Mouse (Mus musculus) spleen, adult 2 months (tissue): ENCODE data around the gene Adamts10.

Experiments
- CTCF ChIP-seq: fragments of 200-500 bp; IDR thresholded peaks from 2 replicates; pipeline ENCODE4 v1.5.1; 2011; ENCODE audit warnings: mild to moderate bottlenecking, inconsistent platforms; ENCODE audit not compliant: insufficient read depth, insufficient read length, insufficient replicate concordance; ENCODE audit errors: extremely low read depth
- POLR2A ChIP-seq: fragments of 200-500 bp; IDR thresholded peaks from 2 replicates; pipeline ENCODE4 v1.6.1; 2011; ENCODE audit warnings: low read depth, low read length, inconsistent platforms

DNA sequence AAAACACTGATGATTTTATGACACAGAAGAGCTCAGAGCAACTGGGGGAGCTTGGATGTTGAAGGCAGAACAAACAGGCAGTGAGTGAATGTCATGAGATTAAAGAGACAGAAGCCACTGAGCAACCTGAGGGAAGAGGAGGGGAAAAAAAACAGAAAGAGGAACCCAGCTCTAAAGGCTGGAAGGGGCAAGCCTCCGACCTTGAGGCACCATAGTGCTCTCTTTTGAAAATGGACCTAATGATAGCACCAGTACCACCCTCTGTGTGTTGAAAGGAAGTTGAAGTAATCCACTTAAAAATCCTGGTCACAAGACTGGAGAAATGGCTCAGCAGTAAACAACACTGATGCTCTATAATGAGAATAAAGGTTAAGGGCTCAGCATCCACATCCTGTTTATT is 40.6 kb downstream of the Adamts10 start:
- TF ChIP-seq CTCF (no peak), POLR2A (no peak)
